Mouse (Mus musculus) yolk sac, embryonic 10.5 days (tissue): ENCODE data around the gene Spef1.
A peak's percentile ranks its signal among the peaks of the same experiment; 100 is the strongest.
"Not testable (repeated sequence)": the region's sequence is repeated elsewhere in the genome, so short reads cannot be mapped to it uniquely, and the experiment has no call there.

Experiments
- DNase-seq: peaks from one replicate; pipeline ENCODE4 v3.0.0-alpha.2; 2017; ENCODE audit warnings: low spot score

Spef1 gene

DNA sequence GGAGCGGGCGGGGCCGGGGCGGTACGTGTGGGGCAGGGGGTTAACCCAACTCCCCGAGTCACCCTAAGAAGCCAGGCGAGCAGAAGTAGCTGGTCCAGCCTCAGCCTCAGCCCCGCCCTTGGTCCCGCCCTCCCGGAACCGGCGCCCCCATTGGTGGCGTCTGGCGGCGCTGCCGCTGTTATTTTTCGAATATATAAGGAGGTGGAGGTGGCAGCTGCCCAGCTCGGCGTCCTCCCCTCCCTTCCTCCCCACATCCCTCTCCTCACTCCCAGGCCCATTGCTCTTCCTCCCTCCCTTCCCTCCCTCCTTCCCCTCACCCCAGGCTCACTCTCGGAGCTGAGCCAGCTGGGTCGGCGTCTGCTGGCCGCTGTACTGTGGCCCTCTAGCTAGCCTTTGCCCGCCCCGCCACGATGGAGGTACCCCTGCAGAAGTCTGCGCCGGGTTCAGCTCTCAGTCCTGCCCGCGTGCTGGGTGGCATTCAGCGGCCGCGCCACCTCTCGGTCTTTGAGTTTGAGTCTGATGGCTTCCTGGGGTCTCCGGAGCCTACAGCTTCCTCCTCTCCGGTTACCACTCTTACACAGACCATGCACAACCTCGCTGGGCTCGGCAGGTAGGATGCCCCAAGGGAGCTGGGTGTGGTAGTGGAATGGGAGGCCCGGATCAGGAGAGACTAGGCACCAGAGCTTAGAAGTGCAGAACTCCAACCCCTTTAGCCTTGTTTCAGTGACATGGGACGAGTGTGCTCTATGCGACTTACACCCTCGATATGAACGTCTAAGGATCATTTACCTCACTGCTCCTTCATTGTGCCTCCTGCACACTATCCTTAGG is at the start of gene Spef1, which contains the start of gene Cdc25b:
Spef1 (minus strand) TSS at position 512 of the 831 bp plus-strand sequence.
Cdc25b (plus strand) TSS at position 179 of the 831 bp plus-strand sequence.
- peak; percentile 85 for DNase-seq

DNA sequence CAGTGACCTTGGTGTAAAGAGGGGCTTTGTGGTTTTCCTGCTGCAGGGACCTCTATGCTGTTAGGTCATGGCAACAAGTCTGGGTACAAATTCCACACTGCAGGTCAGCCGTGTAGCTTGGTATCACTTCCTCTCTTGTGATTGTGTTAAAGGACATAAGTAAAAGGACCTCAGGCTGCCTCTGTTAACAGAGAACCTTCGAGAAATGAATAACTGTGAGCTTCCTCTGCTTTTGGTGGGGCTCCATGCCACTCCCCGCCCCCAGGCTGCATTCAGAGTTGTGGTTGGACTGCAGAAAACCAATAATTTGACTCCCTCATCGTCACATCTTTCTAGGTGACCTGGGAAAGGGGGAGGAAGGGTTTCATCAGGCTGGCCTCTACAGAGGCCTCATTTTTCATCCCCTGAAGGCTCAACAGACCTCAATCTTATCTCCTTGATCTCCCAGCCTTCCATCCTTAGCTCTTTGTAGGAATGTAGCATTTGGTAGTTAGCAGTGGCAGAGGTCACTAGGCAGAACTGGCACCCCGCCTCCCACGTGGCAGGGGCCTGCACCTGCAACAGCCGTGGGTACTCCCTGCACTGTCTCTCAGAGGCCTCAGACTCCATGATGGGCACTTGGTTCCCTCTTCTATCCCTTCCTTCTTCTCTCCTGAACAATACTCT is 48.0 kb upstream of the Spef1 start:
- DNase-seq: no peak

DNA sequence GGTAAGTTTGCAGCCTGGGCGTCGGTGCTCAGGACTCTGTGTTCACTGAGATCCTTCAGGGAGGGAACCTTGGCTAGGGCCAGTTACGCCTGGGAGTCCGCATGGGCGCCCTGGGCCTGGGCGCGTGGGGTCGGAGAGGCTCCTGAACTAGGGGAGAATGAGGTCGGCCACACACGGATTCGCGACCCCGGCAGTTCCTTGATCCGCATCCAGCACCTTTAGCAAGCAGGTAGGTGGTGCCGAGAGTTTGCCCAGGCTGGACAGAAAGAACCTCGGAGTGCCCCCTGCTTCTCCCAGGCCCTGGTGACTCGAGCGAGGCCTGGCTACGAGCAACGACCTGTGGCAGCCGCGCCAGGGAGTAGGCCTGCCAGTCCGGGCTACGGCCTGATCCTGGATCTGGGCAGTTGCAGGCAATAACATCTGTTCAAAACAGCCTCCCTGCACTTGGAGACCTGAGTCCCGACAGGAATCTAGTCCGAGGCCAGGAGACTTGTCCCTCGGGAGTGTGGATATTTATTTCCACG is 47.1 kb upstream of the Spef1 start:
- no peak for DNase-seq

DNA sequence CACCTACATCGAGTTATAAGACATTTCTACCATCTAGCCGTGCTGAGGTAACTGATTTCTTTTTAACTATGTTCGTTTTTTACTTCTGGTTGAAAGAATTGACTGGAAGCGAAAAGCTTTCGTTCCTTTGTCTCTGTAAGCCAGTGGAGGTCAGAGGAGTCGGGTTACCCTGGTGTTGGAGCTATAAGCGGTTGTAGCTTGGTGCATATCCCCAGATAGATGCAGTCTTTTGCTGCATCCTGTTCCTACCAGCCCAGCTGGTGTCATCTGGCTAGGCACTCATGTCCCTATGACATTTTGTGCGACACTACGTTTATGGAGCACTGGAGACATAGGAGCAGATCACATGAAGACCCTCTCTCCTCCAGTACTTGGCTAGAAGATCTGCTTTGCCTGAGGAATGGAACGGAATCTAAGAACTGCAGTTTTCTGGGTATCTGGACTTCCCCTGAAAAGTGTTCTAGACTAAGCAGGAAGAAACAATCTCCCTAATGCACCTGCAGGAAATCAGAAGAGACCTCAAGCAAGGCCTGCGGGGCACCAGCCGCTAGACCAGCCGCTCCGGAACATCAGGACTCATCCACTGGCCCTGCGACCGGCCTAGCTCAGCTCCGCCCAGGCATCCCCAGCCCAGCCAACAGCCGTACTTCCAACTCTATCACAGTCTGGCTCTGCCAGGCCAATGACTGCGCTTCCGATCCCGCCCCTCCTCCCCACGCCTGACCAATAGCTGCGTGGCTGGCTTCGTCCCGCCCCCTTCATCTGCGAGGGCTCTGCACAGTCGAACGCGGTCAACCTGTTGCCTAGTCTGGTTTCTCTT is 46.4 kb upstream of the Spef1 start, which contains the start of gene Mavs:
Mavs (plus strand) TSS at position 757 of the 820 bp plus-strand sequence.
- peak; percentile 97 for DNase-seq

DNA sequence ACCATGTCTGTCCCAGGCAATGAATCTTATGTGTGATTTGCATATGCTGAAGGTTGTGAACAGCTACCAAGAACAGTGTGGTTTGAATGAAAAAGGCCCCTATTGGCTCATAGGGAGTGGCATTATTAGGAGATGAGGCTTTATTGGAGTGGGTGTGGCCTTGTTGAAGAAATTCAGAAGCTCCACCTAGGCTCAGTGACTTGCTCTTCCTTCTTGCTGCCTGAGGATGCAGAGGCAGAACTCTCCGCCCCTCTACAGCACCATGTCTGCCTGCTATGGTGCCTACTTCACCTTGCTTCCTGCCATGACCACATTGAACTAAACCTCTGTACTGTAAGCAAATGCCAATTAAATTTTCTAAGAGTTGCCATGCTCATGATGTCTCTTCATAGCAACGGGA is 45.5 kb upstream of the Spef1 start:
- no peak for DNase-seq

DNA sequence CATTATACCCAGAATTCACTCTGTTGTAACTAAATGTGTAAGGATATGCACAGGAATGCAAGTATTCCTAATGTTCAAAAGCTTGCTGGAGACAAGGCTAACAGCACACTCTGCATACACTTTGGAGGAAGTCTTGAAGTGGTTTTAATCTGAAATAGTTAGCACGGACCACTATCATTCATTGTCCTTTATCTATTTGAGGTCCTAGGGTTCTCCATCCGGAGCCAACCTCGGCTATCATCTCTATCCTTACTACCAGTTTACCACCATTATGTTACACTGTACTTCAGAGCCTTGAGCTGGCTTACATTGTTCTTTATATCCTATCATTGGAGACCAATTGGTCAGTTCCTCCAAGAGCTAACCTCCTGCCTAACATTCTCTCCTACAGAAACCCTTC is 40.2 kb upstream of the Spef1 start:
- no peak for DNase-seq

DNA sequence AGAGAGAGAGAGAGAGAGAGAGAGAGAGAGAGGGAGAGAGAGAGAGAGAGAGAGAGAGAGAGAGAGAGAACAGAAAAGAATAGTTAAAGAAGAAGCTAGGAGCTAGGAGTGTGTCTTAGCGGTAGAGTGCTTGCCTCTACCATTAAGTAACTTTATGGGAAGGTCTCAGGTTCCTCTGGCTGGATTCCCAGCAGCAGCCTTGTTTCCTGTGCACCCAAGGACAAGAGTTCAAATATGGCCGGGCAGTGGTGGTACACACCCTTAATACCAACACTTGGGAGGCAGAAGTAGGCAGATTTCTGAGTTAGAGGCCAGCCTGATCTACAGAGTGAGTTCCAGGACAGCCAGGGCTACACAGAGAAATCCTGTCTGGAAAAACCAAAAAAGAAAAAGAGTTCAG is 39.6 kb upstream of the Spef1 start:
- not testable (repeated sequence) for DNase-seq

DNA sequence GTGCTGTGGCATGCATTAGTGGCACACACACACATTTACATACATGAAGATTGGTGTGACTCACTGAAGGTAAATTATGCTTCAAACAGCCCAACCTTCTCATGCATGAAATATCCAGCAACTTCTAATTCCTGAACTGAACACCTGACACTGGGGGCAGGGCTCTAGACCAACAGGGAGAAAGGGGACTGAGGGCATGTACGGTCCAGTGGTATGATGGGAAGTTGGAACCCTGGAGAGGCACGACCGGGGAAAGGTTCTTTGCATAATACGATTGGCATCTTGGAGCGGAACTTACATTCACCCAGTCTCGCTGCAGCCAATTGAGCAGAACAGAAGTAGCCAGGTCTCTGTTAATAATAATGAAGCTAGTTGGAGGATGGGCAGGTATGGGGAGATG is 38.1 kb upstream of the Spef1 start:
- DNase-seq: no peak

DNA sequence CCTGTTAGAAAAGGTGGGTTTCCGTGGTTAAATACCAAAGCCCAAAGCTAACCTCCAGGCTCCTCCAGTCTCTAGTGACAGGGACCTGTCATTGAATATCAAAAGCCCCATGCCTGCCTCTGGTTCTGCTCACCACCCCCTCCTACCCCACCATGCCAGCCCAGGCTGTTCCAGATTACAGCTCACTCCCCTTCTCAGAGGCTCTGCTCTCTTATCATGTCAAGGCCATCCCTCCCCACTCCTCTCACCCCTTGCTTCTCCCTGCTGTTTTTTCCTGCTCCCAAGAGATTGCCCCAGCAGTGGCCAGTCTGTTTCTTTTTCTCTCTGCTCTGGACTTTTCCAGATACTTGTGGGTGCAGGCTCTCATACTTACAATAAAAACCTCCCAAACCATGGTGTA is 36.5 kb upstream of the Spef1 start:
- peak; percentile 43 for DNase-seq

DNA sequence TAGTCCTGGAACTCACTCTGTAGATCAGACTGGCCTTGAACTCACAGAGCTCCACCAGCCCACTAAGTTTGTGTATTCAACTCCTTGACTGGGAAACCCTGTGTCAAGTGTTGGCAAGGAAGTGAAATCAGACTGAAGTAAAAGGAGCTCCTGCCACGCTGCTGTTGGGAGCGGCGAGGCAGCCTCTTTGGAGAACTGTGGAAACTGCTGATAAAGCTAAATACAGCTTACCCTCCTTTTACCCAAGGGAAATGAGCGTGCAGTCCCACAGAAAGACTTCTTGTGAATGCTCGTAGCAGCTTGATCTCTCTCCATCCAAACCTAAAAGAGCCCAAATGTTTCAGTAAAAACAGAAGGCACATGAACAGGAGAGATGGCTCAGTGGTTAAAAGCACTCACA is 35.5 kb upstream of the Spef1 start:
- DNase-seq: no peak

DNA sequence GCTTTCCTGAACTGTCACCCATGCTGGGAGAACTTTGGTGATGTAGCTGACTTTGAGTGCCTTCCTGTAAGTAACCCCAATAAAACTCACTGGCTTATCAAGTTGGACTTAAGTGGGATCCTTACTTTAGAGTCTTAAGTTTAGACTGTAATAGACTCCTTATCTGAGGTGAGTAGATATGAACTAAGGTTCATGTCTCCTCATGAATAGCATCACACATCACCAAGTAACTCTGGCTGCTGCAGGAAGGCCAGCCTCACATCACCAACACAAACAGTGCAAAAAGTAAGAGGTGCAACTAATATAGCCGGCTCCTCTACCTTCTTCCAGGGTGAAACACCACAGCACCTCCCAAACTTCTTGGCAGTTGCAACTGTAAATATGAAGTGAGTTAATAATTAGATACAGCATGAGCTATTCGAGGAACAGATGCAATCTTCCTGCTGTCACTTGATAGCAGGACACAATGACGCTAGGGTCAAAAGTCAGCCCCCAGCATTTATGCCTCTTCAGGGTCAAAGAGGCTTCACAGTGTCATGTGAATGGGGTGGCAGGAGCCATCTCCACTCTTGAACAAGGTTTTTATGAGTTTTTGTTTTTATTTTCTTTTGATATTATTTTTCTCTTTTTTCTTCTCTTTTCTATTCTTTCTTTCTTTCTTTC is 34.9 kb upstream of the Spef1 start:
- DNase-seq: peak; percentile 44

DNA sequence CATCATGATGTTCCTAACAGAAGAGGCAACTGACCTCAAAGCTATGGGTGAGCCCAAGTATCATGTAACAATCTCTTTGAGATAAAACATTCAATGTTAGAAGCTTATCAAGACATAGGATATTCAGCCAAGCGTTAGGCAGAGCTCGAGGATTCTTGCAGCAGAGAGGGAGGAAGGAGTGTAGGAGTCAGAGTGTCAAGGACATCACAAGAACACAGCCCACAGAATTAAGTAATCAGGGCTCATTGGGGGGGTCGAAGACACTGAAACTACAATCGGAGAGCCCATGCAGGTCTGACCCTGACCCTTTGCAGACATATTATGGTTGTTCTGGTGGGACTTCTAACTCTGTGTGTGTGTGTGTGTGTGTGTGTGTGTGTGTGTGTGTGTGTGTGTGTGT is 32.9 kb upstream of the Spef1 start:
- DNase-seq: no peak

DNA sequence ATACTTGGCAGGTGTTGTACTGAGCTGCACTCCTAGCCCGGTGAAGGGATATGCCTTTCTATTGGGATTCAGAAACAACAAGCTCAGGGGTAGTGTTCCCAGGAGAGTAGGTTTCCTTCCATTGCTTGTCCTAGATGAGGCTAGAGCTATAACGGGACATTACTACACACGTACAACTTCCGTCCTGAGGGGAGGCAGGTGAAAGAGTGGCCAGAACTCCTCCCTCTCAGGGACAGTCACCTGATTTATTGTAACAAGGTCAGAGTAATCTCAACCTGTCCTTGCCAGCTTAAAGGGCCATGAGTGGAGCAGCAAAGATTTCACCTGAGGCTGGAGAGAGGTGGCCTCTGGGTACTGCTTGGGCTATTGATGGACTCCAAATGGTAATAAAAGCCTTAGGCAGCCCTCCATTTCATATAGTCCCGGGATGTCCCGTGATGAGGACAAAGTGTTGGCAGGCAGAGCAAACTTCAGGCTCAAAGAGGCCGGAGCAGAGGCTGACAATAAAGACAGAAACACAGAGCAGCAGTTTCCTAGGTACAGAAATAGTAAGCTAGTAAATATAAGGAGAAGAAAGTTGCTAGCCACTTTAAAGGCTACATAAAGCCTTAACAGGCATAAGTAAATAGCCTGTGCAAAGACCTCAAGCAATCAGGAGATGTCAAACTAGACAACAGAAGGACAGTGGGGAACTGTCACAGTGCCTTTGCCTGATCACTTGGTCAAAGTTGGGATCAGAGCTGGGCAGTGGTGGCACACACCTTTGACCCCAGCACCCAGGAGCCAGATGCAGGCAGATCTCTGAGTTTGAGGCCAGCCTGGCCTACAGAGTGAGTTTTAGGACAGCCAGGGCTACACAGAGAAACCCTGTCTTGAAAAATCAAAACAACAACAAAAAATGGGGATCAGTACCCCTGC is 29.1 kb upstream of the Spef1 start:
- peak; percentile 61 for DNase-seq

DNA sequence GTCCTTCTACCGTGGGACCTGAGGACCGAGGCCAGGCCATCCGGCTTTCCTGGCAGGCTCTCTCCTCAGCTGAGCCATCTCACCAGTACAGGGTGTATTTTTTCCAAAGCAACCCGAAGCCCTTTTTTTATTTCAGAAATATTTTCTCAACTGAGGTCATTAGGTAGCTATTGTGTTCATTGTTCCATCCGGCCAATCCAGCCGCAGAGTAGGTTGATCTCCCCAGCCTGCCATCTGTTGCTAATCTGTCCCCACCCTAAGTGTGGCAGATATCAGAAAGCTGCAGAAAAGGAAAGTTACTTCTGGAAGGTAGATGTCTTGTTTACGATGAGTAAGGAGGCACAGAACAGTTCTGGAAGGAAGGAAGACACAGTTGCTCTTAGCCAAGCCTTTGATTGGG is 26.7 kb upstream of the Spef1 start:
- DNase-seq: no peak

DNA sequence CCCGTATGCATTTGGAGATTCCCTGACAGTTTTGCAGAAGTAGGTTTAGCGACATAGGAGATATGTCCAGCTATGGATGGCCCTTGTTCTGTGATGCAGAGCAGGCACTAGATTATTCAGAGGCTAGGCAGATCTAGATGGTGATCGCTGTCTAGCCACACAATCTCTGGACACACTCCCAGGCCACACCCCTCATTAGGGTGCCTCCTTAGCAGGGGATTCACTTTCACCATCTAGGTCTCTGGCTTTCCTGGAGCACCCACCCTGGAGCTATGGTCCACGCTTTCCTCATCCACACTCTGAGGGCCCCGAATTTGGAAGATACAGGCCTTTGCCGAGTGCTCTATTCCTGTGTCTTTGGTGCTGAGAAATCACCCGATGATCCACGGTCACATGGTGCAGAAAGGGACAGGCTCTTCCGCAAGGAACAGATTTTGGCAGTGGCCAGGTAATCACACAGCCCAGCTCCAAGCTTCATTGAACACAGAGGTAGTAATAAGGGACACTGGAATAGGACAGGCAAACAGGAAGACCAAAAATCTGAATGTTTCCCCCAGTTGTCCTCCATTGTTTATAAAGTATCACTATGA is 24.0 kb upstream of the Spef1 start:
- DNase-seq: no peak

DNA sequence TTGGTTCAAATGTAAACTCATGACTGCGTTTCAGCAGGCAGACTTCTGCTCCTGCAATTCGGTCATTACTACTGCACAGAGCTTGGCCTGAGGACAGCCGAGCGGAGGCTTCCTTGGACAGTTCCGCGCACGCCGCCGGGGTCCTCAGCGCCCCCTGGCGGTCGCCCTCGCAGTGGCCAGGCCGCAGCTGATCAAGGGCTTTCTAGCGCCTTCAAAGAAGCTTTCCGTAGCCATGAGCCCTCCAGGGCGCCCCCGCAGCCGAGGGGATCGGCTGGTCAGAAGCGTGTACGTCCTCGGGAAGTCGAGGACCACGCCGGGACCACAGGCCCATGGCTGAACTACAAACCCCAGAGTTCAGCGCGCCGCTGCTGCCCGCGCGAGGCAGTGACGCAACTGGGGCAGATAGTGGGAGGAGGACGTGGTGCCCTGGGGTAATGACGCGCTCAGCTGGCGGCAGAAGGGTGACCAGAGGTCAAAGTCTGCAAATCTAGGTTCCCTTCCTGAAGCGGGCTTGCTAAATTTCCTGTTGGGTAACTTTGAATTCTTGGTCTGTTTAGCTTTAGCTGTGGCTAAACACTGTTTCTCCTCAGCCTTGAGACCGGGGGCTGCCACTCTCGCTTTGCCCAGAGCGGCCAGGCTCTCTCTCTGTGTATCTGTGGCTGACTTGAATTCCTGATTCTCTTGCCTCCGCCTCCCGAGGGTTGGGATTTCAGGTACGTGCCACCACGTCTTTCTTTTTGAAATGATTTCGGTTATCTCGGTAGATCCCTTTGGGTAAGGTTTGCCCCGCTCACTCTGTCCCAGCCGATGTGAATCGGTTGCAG is 23.1 kb upstream of the Spef1 start:
- peak; percentile 98 for DNase-seq

DNA sequence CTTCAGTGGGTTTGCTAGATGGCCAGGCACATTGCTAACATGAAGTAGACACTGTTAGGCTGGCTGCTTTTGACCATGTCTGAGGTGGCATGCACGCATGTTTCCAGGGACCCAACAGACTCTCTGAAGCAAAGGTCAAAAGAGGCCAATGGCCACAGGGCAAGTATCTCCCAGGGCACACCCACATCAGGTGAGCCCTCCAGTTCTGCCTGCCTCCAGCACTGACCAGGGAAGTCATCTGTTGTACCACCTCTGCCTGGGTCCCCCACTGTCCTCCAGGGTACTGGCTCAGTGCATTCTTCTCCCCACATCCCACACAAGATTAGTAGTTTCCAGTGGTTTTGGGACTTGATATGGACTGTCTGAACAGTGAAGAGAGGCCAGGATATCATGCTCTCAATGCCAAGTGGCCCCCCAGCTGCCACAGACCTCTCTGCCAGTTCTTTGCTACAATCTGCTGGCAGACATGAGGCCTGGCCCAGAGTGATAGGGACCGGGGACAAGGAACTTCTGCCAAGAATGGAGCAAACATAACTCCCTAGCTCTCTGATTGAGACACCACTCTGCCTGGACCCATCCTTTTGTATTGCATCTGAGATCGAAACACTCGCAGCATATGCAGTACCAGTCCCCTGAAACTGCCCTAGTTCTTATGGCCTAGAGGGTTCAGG is 22.2 kb upstream of the Spef1 start:
- no peak for DNase-seq

DNA sequence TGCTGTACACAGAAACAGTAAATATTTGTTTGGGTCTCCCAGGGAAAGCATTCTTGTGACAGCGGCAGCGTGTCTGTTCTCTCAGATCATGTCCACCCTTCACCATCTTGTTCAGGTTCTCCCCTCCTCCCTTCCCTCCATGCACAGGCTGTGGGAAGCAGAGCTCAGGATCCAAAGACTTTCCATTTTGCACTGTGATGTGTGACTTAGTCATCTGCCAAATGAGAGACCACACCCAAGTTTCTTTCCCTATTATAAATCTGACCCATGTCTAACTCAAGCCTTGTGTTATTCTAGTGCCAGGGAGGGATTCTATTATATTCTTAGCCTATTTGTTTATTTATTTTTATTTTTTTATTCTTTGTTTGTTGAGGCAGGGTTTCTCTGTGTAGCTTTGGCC is 21.3 kb upstream of the Spef1 start:
- DNase-seq: no peak

DNA sequence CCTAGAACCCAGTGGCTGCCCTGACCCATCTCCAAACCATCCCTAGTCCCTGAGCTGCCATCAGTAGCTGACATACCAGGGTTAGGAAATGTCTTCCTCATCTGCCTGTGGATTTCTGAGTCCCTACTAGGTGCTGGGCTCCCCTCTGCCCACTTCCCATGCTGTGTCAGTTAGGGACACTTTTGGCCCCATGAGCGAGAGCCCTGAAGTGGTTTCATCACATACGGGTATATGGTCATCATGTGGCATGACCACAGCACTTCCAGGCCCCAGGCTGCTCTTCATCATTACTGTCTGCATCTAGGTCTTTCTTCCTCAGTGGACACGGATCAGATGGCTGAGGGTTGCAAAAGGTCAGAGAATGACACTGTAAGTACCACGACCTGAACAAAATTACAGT is 19.7 kb upstream of the Spef1 start, which contains the start of gene Ap5s1:
Ap5s1 (plus strand) TSS at position 301 of the 400 bp plus-strand sequence.
- no peak for DNase-seq
